Mouse (Mus musculus) lung, adult 10 weeks (tissue): ENCODE results near the gene Grk2. TPM values are rescaled to one million over a fixed set of nuclear protein-coding genes. Genes with fewer than 3 reads are reported as not detected.

ENCODE experiments used
- polyA plus RNA-seq: library from polyadenylated mRNA; stranded (reverse); fragments of 350-450 nt; fragmentation: Illumina TruSeq; extraction: RNeasy Lipid Tissue Mini Kit (QIAGEN cat#74804); gene quantifications from one replicate; pipeline ENCODE4 v1.2.3, GENCODE M21; 2014; ENCODE audit warnings: low read depth, low replicate concordance; ENCODE audit not compliant: insufficient read depth

Gene Grk2
- 57.2 TPM for polyA plus RNA-seq

DNA sequence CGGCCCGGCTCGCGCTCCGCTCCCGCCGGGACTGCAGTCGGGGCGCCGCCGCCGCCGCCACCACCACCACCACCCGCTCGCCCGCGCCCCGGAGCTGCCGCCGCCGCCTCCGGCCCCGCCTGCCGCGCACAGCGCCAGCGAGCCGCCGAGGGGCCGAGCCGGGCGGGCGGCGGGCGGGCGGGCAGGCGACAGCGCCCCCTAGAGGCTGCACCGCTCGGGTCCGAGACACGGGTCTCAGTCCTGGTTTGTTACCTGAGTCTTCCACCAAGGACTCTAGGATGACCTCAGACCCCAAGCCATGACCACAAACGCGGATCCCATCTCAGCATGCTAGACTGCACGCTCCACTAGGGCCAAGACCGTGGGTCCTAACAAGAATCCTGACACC, at the start of gene Grk2:
Grk2 (minus strand) TSS at position 33 of the 388 bp plus-strand sequence.

DNA sequence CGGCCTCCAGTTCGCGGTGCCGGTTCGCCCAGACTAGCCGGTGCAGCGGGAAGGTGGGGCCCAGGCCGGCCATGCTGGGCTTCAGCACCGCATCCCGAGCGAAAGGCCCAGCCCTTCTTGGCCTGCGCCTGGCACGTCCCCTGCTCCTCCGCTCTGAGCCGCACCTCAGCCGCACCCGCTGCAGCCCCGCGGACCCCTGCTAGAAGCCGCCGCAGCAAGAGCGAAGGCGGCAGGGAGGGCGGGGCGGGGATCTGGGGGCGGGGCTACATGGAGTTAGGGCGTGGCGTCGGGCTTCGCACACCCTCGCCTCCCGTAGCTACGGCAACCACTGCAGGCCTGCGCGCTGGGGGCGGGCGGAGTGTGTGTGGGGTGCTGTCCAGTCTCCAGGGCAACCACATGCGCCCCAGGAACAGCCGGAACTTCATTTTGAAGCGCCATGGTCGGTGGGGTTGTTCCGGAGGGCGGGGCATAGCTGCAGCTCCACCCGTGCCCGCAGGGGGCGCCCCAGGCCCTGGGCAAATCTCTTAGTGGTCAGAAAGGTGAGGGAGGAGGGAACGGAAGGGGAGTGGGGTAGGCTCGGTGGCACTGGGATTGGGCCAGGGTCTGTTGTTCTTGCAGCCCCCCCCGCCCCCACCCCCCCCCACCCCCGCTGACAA, 23.0 kb downstream of the Grk2 start, which contains the start of gene Ankrd13d:
Ankrd13d (minus strand) TSS at position 240 of the 656 bp plus-strand sequence.

DNA sequence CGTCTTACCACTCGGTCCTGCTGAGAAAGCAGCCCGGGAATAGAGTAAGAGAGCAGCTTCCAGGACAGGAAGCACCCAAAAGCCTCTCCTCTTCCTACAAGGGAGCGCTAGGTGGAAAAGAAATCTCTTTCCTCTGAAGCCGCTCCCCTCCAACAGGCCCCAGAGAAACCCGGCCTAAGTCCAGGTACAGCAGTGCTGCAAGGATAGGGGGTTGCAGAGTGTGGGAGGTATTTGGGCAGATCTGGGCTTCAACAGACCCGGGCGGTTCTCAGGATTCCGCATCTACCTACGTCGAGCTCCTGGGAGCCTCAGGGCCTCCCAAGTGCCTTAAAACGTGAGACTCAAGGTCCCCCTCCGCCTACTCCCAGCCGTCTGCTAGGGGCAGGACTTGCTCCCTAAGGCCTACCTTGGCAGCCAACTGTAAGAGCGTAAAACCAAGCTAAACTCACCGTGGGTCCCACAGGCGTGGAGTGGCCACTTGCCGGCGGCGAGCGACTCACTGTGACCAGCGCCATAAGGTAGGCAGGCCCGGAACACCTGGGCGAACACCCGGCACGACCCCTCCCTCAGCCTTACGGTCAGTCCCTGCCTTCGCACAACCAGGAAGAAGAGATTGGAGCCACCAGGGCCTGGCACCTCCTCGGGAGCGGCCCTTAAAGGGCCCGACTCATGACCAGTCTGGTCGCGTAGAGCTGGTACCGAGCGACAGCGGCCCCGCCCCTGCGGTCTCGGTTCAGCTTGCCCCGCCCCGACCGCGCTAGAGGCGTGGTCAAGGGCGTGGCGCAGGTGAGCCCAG, 37.3 kb downstream of the Grk2 start, which contains the start of gene Ssh3:
Ssh3 (minus strand) TSS at position 615 of the 796 bp plus-strand sequence.

Other genes starting within 250 kb of the Grk2 start
- gene Gstp3, start 246.7 kb downstream of the Grk2 start, polyA plus RNA-seq, result 10.6 TPM
- 0.93 TPM for gene Cabp2, start 224.6 kb downstream of the Grk2 start, polyA plus RNA-seq
- gene Cdk2ap2, start 209.0 kb downstream of the Grk2 start, polyA plus RNA-seq, result 128 TPM
- gene Pitpnm1, start 206.2 kb downstream of the Grk2 start, polyA plus RNA-seq, result 24.1 TPM
- gene Aip, start 180.4 kb downstream of the Grk2 start, polyA plus RNA-seq, result 110 TPM
- not detected for gene Gpr152, start 166.4 kb downstream of the Grk2 start, polyA plus RNA-seq
- gene Cabp4, start 162.2 kb downstream of the Grk2 start, polyA plus RNA-seq, result not detected
- gene Coro1b, start 157.6 kb downstream of the Grk2 start, polyA plus RNA-seq, result 121 TPM
- gene Ptprcap, start 152.6 kb downstream of the Grk2 start, polyA plus RNA-seq, result 41.4 TPM
- gene Rps6kb2, start 142.9 kb downstream of the Grk2 start, polyA plus RNA-seq, result 19.1 TPM
- 2.5 TPM for gene Carns1, start 130.7 kb downstream of the Grk2 start, polyA plus RNA-seq
- 22.1 TPM for gene Tbc1d10c, start 114.9 kb downstream of the Grk2 start, polyA plus RNA-seq
- 290 TPM for gene Ppp1ca, start 114.2 kb downstream of the Grk2 start, polyA plus RNA-seq
- gene Rad9a, start 104.6 kb downstream of the Grk2 start, polyA plus RNA-seq, result 12.4 TPM
- 7.9 TPM for gene Clcf1, start 92.0 kb downstream of the Grk2 start, polyA plus RNA-seq
- not detected for gene AC109138.7, start 91.9 kb downstream of the Grk2 start, polyA plus RNA-seq
- gene Pold4, start 74.3 kb downstream of the Grk2 start, polyA plus RNA-seq, result 52.0 TPM
- 12.9 TPM for gene Ssh3, start 37.0 kb downstream of the Grk2 start, polyA plus RNA-seq
- 2.9 TPM for gene Ankrd13d, start 23.1 kb downstream of the Grk2 start, polyA plus RNA-seq
- 12.2 TPM for gene Kdm2a, start 92.1 kb upstream of the Grk2 start, polyA plus RNA-seq
- gene Rhod, start 133.2 kb upstream of the Grk2 start, polyA plus RNA-seq, result 10.9 TPM
- gene Syt12, start 171.2 kb upstream of the Grk2 start, polyA plus RNA-seq, result 0.40 TPM
- 0.34 TPM for gene 2010003K11Rik, start 192.4 kb upstream of the Grk2 start, polyA plus RNA-seq
- 24.8 TPM for gene Pcx, start 204.2 kb upstream of the Grk2 start, polyA plus RNA-seq